Mouse (Mus musculus): ENCODE results near the gene Vasp.
A peak's percentile ranks its signal among the peaks of the same experiment; 100 is the strongest.

Vasp gene

DNA sequence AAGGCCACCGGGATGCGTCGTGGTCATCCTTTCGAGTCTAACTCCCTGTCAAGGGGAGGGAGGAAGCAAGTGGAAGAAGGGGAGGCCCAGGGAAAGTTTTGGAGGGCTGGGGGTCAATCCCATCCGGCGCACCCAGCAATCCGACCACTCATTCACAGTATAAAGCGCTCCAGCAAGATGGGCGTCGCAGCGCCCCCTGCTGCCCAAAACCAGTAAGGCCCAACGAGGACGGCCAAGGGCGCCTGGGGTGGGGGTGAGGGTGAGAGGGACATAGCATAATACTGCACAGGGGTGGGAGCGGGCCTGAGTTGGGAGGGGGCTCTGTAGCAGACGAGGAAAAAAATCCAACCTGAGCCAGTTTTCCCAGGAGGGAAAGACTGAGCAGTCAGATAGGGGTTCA, 32.2 kb upstream of the Vasp start:
- DNase-seq (ENCODE audit: low spot score in 2 of 2): peak; percentile 59 to 84

DNA sequence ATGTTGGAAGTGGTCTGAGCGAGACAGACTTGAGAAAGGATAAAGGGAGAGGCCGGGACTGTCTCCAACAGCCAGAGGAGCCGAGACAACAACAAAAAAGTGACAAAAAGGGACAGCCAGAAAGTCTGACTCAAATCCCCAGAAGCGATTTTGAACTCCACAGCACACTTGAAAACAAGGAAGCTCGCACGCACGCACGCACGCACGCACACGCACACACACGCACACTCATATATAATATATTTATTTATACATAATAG, 31.4 kb upstream of the Vasp start:
- no peak for DNase-seq (ENCODE audit: low spot score in 2 of 2)

DNA sequence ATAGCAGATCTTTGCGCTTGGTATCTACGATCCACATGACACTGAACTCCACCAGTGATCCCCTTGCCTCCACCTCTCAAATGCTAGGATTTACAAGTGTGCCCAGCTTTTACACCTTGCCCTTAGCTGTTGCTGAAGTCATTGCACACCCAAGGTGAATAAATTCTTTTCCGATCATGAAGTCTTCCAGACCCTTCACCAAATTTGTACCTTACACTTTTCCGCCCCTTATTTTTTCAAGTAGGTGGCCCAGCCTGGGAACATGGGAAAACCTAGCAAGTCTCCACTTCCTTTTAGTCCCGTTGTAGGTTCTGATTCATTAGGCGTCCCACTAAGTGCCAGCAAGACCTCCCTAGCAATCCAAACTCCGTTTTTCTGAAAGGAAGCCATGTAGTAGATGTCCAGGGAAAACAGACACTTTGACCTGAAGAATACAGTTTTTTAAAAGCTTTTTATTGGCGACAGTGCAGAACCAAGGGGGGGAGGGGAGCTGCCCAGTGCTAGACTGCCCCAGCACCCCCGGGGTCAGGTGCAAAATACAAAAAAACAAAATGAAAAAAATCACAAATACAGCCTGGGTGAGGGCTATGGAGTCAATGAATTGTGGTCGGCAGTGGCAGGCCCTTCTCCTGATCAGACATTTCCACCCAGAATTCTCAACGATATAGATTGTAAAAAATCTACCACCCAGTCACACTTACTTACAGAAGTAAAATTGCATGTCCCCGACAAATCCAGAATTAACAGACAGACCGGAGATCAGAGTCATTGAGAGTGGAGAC, 30.8 kb upstream of the Vasp start:
- no peak for DNase-seq (ENCODE audit: low spot score in 2 of 2)

DNA sequence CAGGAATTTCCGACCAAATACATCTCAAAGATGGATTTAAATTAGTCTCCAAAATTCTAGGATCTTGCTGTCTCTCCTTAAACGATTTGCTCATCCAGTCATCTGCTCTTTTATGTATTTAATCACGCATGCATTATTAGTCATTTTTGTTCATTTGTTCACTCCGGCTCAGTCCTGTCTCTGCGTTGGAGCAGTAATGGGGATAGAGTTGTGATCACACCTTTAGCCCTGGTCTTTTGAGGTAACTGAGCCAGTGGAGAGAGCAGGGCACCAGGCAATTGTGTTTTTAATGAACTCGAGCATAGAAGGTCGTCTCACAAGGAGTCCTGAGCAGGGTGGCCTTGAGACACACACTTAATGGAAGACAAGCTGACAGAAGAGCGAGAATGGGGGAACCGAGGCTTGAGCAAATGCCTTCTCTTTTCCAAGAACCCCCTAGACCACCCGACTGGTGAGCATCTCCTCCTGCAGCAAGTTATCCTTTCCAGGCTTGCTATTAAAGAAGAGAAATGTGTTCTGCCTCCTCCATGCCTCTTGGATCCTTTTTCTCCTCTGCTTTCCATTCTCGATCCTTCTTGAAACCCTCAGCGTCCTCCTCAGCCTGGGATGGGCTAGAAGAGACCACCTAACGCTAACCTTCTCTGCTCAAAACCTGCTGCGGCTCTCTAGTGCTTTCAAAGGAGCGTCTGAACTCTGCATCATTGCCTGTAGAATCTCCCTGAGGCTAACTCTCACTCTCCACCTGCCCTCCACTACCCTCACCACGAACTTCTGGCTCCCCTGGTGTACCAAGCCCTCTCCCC, 30.0 kb upstream of the Vasp start:
- DNase-seq (ENCODE audit: low spot score in 2 of 2): no peak

DNA sequence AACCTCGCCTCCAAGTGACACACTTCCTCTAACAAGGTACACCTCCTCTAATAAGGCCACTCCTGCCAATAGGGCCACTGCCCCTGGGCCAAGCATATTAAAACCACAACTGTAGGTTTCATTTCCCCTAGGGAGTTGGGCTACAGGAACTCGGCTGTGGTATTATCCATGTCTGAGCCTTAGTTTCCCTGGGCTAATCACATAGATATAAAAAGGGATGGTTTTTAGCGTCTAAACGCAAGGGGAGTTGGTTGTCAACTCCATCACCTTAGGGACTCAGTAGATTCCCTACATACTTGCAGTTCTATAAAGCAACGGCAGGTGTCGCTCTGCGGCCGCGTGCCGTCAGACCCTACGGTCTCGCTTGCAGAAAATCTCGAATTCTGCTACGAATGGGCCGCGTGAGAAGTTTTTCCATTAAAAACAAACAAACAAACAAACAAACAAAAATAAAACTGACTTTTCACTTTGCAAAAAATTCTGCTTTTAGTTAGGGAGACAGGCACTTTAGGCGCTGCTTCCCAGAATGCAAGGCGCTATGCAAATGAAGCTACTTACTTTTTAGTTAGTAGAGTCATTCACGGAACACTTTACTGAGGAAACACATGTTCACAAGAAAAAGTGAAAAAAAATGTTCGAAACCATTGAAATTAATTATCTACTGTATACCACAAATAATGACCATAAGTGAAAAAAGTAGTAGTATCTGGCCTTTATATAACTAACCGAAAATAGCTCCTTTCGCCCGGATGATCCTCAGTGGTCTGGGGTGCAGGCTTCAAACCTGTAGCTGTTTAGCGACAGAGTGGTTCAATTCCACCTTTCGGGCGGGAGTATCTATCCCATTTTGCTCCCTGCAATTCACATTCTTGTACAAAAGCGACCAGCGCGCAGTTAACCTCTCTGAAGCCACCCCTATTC, 29.1 kb upstream of the Vasp start:
- DNase-seq (ENCODE audit: low spot score in 2 of 2): peak; percentile 65 to 86

DNA sequence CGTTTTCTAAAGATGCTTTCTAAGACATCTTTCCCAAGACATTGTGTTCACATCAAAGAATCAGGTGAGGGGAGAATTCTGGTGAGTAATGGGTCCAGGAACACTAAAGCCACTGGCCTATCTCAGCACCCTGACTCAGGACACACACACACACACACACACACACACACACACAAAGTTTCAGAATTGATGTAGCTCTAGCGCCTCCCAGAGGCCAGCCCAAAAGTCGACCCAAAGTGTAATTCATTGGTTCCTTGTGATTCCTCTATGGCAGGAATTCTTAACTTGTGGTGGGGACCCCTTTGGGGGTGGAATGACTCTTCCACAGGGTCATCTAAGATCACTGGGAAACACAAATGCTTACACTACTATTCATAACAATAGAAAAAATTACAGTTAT, 27.6 kb upstream of the Vasp start:
- no peak for DNase-seq (ENCODE audit: low spot score in 2 of 2)

DNA sequence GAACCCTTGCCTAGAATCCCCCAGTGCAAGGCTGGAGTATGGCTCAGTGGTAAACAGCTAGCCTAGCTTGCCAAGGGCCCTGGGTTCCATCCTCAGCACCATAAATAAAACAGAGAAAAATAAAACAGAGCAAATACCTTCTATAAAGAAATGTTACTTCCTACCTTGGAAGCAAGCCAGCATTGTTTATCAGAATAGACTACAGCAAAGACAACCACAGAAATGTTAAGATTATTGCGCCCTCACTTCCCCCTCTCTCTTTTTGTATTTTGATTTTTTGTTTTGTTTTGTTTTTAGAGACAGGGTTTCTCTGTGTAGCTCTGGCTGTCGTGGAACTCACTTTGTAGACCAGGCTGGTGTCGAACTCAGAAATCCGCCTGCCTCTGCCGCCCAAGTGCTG, 26.2 kb upstream of the Vasp start:
- no peak for DNase-seq (ENCODE audit: low spot score in 2 of 2)

DNA sequence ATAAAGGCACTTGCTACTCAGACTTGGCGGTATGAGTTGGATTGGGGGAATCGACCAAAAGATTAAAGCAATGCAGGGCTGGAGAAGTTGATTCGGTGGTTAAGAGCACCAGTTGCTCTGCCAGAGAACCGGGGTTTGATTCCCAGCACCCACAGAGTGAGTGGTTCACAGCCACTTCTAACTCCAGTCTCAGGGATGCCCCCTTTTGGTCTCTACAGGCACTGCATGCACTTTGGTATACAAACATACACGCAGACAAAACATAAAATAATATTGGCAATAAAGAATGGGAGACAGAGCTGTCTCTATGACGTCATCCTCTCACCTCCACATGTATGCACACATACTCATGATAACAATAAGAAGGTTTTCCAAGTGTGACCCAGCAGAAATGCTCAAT, 25.4 kb upstream of the Vasp start:
- DNase-seq (ENCODE audit: low spot score in 2 of 2): no peak

DNA sequence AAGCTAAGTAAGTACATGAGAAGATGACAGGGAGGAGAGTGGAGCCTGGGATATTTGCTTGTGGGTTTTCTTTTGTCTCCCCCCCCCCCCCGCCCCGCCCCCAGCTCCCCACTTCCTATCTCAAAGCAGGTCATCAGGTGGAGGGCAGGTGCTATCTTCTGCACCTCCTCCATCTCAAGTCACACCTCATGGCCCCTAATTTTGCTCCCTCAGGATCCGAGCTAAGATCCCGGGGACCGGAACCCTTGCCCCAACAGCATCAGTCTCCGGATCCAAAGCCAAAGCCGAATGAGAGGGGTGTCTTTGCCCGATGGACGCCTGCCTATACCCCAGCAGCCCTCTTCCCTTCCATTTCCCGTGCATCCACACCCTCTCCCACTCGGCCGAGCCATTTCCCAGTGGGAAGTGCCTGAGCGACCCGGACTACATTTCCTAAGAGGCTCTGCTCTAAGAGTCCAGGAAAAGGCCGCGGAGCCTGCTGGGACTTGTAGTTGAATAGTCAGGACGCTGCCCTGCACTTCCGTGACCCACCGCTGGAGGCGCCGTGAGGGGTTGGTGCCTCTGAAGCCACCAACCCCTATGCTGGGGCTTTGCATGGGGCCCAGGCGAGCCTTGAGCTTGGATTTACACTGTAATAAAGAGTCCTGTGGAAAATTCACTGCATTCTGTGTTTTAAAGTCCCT, 24.0 kb upstream of the Vasp start:
- peak; percentile 88 to 98 for DNase-seq (ENCODE audit: low spot score in 2 of 2)

DNA sequence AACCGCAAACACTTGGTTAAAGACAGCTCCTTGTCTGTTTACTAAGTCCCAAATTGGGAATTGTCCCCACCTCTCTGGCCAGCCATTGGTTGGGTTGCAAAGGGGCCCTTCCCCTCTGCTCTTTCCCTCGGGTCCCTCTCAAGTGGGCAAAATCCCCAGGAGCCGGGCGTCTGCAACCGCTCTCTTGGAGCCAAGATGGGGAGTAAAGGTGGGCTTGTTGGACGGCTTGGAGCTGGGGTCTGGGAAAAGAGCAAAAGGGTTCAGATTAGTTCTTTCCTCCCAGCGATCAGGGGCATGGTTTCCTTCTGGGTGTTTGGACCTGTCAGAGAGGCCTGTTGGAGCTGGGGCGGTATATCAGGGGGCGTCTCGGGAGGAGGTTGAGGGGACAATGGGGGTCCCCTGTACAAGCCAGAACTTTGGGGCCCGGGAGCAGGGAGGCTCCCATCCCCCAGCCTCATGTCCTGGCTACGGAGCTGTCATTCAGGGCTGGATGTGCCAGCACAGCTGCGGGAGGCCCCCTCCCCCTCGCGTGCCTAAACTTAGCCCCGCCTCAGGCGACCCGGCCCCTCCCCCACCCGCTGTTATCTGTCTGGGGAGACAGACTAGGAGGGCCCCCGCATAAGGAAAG, 19.5 kb upstream of the Vasp start:
- no peak for DNase-seq (ENCODE audit: low spot score in 2 of 2)

DNA sequence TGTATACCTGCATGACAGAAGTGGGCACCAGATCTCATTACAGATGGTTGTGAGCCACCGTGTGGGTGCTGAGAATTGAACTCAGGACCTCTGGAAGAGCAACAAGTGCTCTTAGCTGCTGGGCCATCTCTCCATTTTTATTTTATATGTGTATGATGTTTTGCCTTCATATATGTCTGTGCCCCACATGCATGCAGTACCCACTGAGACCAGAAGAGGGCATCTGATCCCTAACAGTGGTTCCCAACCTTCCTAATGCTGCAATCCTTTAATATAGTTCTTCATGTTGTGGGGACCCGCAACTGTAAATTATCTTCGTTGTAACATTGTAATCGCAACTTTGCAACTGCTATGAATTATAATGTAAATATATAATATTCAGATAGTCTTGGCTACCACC, 13.1 kb upstream of the Vasp start:
- DNase-seq (ENCODE audit: low spot score in 2 of 2): peak in 1 of 2 experiments; percentile 73

DNA sequence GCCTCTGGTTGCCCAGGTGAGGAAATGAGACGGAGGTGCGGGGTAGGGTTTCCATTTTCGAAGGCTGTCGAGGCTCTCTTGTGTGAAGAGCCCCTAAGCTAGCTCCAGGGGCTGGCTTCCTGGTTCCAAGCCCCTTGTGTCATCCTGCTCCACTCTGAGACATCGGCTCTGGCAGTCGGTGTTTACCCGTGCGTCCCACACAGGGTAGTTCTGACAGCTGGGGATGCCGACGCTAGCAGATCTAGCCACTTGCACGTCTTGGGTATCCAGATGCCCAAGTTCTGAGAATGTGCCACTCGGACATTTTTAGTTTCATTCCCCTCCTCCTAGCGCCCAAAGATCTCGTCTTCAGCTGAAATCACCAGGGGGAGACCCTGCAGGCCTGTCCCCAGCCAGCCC, 11.8 kb upstream of the Vasp start:
- no peak for DNase-seq (ENCODE audit: low spot score in 2 of 2)

DNA sequence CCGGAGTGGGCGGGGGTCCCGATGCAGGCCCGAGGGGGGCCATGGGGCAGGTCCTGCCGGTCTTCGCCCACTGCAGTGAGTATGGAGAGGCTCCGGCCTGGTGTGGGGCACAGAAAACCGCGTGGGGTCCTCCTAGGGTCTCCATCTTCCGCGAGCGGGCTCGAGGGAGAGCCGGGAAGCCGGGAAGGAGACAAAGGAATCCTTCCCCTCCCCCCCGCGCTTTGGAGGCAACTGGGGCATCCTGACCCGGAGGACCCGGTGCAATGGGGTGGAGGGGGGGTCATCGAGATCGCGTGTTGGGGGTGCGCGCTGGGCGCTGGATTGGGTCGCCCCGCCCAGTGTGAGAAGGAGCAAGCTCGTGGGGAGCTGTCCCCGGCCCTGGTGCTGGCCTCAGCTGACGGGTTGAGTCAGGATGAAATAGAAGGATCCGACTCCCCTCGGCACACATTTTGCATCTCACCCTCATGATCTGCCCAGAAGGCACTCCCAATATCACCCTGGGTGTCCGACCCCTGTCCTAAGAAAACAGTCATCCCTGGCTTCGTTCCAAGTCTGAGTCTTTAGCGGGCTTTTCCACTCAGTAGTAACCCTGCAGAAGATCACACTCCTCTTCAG, 11.3 kb upstream of the Vasp start:
- peak in 1 of 2 experiments; percentile 35 for DNase-seq (ENCODE audit: low spot score in 2 of 2)

DNA sequence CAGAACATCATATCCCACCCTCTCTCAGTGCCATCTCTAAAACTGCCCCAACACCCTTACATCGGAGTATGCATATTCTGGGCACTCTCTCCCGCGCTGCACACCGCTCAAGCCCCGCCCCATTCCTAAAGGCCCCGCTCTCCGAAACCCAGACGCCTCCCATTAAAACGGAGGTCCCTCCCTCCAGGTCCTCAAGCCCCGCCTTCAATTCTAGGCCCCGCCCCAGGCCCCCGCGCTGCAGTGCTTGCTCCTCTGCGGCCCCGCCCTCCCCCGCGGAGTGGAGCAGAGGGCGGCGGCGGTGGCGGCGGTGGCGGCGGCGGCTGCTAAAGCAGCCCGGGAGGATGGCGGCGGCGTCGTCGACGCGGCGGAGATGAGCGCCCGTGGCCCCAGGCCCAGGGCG, 10.8 kb upstream of the Vasp start, which contains the start of gene Rtn2:
Gene Rtn2 (plus strand): TSS at position 240 of the 400 bp plus-strand sequence.
- DNase-seq (ENCODE audit: low spot score in 2 of 2): peak; percentile 53 to 56

DNA sequence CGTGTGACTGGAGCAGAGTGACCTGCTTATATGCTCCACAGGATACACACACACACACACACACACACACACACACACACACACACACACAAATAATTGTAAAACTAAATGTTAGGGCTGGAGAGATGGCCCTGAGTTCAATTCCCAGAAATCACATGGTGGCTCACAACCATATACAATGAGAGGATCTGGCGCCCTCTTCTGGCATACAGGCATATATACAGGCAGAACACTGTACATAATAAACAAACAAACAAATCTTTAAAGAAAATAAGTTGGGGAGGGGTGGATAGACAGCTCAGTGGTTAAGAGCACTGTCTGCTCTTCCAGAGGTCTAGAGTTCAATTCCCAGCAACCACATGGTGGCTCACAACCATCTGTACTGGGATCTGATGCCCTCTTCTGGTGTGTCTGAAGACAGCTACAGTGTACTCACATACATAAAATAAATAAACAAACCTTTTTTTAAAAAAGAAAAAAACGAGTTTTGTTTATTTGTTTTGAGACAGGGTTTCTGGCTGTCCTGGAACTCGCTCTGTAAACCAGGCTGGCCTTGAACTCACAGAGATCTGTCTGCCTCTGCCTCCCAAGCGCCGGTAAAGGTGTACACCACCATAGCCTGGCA, 10.2 kb upstream of the Vasp start:
- DNase-seq (ENCODE audit: low spot score in 2 of 2): peak in 1 of 2 experiments; percentile 55

DNA sequence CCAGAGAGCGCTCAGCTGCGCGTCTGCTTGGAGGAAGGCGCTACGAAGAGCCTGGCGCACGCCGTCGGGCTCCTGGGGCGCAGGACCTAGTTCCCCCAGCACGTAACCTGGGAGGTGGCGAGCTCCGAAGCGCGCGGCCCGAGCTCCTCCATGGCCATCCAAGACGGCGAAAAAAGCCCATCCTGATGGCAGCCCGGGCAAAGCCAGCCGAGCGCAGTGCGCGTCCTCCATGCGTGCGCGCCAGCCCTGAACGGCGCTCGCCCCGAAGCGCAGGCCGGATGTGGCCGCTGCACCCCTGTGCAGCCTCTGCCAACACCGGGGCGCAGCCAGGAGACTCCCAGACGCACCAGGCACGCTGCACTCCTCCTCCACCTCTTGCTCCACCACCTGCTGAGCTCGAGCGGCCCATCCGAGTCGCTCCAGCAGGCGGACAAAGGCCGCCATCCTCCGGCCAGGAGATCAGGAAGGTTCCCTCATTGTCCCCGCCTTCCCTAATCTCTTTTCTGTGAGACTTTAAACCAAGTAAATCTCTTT, 8.0 kb upstream of the Vasp start, which contains the start of gene Ppm1n:
Gene Ppm1n (minus strand): TSS at position 484 of the 534 bp plus-strand sequence.
- peak in 1 of 2 experiments; percentile 37 for DNase-seq (ENCODE audit: low spot score in 2 of 2)

DNA sequence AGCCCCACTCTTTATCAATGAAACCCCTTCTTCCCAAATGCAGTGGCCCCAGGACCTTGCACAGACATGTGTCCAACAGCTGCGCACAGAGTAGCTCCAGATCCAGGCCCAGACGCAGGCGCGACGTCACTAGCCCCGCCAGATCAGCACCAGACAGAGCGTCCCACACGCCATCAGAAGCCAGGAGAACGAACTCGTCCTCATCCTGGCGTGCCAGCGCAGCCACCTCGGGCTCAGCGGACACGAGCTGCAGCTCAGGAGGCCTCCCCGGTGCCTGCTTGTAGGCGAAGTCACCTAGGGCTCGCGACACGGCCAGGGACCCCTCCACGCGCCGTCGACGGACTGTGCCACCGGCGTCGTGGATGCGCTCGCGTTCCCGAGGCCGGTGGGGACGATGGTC, 7.4 kb upstream of the Vasp start:
- DNase-seq (ENCODE audit: low spot score in 2 of 2): no peak

DNA sequence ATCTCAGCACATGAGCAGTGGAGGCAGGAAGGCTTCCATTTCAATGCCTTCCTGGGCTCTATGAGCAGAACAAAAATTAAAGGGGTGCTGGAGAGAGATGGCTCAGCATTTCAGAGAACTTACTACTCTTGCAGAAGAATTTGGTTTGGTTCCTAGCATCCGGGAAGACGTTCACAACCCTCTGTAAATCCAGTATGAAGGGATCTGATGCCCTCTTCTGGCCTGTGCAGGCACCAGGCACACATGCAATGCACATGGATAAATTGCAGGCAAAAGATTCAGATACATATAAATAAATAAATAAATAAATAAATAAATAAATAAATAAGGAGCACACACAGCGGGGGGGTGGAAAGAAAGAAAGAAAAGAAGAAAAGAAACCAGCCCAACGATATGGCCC, 4.6 kb upstream of the Vasp start:
- no peak for DNase-seq (ENCODE audit: low spot score in 2 of 2)

DNA sequence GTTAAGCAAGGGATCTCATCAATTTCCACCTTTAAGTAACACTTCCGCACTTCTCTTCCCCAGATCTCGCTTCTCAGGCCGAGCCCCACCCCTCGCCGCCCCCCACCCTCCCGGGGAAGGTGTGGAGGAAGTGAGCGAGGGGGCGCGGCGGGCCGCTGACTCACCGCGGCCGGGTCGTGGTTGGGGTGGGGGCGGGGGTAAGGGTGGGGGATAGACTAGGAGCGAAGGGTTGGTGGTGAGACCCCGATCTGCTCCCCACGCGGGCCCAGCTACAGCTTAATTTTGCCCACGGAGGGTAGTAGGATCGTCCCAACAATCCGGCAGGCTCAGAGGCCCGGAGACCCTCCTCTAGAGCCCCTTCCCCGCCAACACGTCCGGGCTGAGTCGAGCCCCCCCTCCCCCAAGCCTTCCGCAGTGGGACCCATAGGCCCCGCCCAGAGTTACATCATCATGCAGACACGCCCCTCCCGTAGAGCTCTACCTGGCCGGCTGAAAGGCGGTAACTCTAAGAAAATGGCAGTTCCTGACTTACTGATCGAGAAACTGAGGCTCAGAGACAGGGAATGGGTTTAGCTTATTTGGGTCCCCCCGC, 652 bp upstream of the Vasp start:
- peak; percentile 82 to 85 for DNase-seq (ENCODE audit: low spot score in 2 of 2)
